ENCODE assay signal across 7 mouse cellular contexts in the genomic region with DNA sequence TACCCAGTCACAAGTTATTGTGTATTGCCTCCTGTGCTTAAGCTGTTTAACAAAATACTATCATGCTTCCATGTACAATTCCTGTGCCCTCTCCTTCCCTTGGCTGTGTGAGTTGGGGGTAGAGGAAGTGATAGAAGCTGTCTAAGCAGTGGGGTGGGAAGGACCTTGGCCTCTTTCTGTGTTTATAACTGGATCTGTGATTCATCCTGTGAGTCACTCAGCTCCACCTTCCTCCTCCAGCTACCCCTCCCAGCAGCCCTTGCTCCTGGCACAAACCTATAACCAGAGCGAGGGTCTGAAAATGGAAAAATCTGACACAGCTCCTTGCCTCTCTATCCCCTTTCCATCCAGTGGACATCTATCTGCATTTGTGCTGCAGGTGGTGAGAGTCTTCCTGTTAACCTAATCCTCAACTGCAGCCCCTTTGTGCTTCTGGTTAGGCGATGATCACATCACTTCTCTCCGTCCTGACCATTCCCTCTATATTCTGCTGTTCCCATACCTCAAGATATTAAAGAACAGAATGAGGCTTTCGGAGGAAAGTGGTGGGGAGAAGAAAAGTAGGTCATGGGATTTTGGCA. TPM values are rescaled to one million over a fixed set of nuclear protein-coding genes. Genes with fewer than 3 reads are reported as not detected.
DNase-seq lines count a peak whose midpoint lies in the region; ATAC-seq lines count a peak whose summit lies in the region.

No protein-coding gene starts in this region.

- peak; percentile 79 for DNase-seq in Muller cell, postnatal 12 days (ENCODE audit: inconsistent ontology term)
- DNase-seq in forebrain, embryonic 11.5 days (ENCODE audit: low spot score) = no peak
- DNase-seq in left cerebral cortex, postnatal 14 days (ENCODE audit: low spot score in 2 of 2) = peak; percentile 37 to 63
- DNase-seq in spleen, adult 12 weeks (ENCODE audit: low spot score) = no peak

- H3K4me2 ChIP-seq in forebrain, embryonic 11.5 days (ENCODE audit: low read depth, low read length, severe bottlenecking) = peak overlapping the region; percentile 64; the same call in 1 of the 2 replicates
- H3K4me2 ChIP-seq in hindbrain, embryonic 12.5 days (replicated peaks) = peak overlapping the region; percentile 79; the same call in 1 of the 2 replicates

- H3K27me3 ChIP-seq in forebrain, embryonic 11.5 days (ENCODE audit: control insufficient read depth, insufficient read depth, low read length) = no peaks in the 10 kb centered on the region
- H3K27me3 ChIP-seq in hindbrain, embryonic 12.5 days = no peaks in the 10 kb centered on the region; the same call in 1 of the 2 replicates

- peaks cover 8% of the 10 kb centered on the region; the same call in 1 of the 2 replicates for H3K4me1 ChIP-seq in forebrain, embryonic 11.5 days (replicated peaks; ENCODE audit: control insufficient read depth, insufficient read depth, low read length)
- peaks cover 25% of the 10 kb centered on the region for H3K4me1 ChIP-seq in hindbrain, embryonic 12.5 days

- H3K9ac ChIP-seq in forebrain, embryonic 11.5 days (ENCODE audit: low read length) = peak overlapping the region; percentile 5; the same call in 1 of the 2 replicates
- H3K9ac ChIP-seq in hindbrain, embryonic 12.5 days = no peak overlapping the region

- no peak overlapping the region for H3K4me3 ChIP-seq in forebrain, embryonic 11.5 days (ENCODE audit: low read depth, low read length)
- no peak overlapping the region for H3K4me3 ChIP-seq in hindbrain, embryonic 12.5 days

- no peaks in the 10 kb centered on the region for H3K9me3 ChIP-seq in forebrain, embryonic 11.5 days (ENCODE audit: control insufficient read depth, low read length)
- no peaks in the 10 kb centered on the region for H3K9me3 ChIP-seq in hindbrain, embryonic 12.5 days (replicated peaks)

- WGBS in forebrain, embryonic 11.5 days = 65% methylated on average over 4 of the region's 4 CpGs
- WGBS in hindbrain, embryonic 12.5 days = 66% methylated on average over 4 of the region's 4 CpGs

- H3K36me3 ChIP-seq in forebrain, embryonic 11.5 days (ENCODE audit: control insufficient read depth, insufficient read depth, low read length) = no peaks in the 10 kb centered on the region; the same call in 1 of the 2 replicates
- H3K36me3 ChIP-seq in hindbrain, embryonic 12.5 days = peaks cover 8% of the 10 kb centered on the region

- intact Hi-C loops in left cerebral cortex, postnatal 14 days (cut with DNase I) = no loop called here

- H3K27ac ChIP-seq in forebrain, embryonic 11.5 days (ENCODE audit: low read depth, low read length) = no peak overlapping the region
- peak overlapping the region; percentile 30; the same call in 1 of the 2 replicates for H3K27ac ChIP-seq in hindbrain, embryonic 12.5 days

- ATAC-seq in CD4-positive, CD25-positive, alpha-beta regulatory T cell, adult 4 months = peak; percentile 27
- no peak for ATAC-seq in forebrain, embryonic 11.5 days (replicated peaks; ENCODE audit: low FRiP score)
- peak; percentile 32 for ATAC-seq in hindbrain, embryonic 12.5 days (ENCODE audit: low FRiP score)
- peak; percentile 54 for ATAC-seq in megakaryocyte progenitor cell, adult 5-6 weeks (replicated peaks; ENCODE audit: poor library complexity)

RNA-seq across cellular contexts. Expression of a gene that starts 1.5 kb away (rescaled TPM):
- 1 to 10 TPM; 2.3 to 2.4 TPM for polyA plus RNA-seq in CD4-positive, CD25-positive, alpha-beta regulatory T cell, adult 4 months (2017; shearing (Covaris generic))
- polyA plus RNA-seq in forebrain, embryonic 11.5 days (2014; fragmentation: Nextera tagmentation; extraction: Ambion mirVana) = 13.6 and 16.6 TPM in 2 replicates
- polyA plus RNA-seq in hindbrain, embryonic 12.5 days (2016; fragmentation: Nextera tagmentation; extraction: Ambion mirVana) = 20.8 and 23.0 TPM in 2 replicates
- 1 to 10 TPM; 4.5 to 6.0 TPM for total RNA-seq in left cerebral cortex, postnatal 14 days (2021)
- total RNA-seq in megakaryocyte progenitor cell, adult 5-6 weeks (2015) = not detected in 2 replicates
- total RNA-seq in megakaryocyte progenitor cell, adult 5-6 weeks (2017) = 0.08 TPM in 1 of 2 replicates, not detected in the other

RNA-seq across cellular contexts. Expression of a gene that starts 11.8 kb away (rescaled TPM):
- 10 to 100 TPM; 53.4 to 58.5 TPM for polyA plus RNA-seq in CD4-positive, CD25-positive, alpha-beta regulatory T cell, adult 4 months (2017; shearing (Covaris generic))
- polyA plus RNA-seq in forebrain, embryonic 11.5 days (2014; fragmentation: Nextera tagmentation; extraction: Ambion mirVana) = 230 and 253 TPM in 2 replicates
- 164 and 170 TPM in 2 replicates for polyA plus RNA-seq in hindbrain, embryonic 12.5 days (2016; fragmentation: Nextera tagmentation; extraction: Ambion mirVana)
- 10 to 100 TPM; 43.4 to 46.8 TPM for total RNA-seq in left cerebral cortex, postnatal 14 days (2021)
- total RNA-seq in megakaryocyte progenitor cell, adult 5-6 weeks (2015) = 88.5 and 92.4 TPM in 2 replicates
- total RNA-seq in megakaryocyte progenitor cell, adult 5-6 weeks (2017) = 23.0 and 24.6 TPM in 2 replicates

RNA-seq across cellular contexts. Expression of a gene that starts 20.6 kb away (rescaled TPM):
- polyA plus RNA-seq in CD4-positive, CD25-positive, alpha-beta regulatory T cell, adult 4 months (2017; shearing (Covaris generic)) = 1 to 10 TPM in 1 of 2 experiments, under 1 TPM in 1; 0.80 to 2.0 TPM
- polyA plus RNA-seq in forebrain, embryonic 11.5 days (2014; fragmentation: Nextera tagmentation; extraction: Ambion mirVana) = 8.2 and 9.0 TPM in 2 replicates
- 44.5 and 44.9 TPM in 2 replicates for polyA plus RNA-seq in hindbrain, embryonic 12.5 days (2016; fragmentation: Nextera tagmentation; extraction: Ambion mirVana)
- total RNA-seq in left cerebral cortex, postnatal 14 days (2021) = 100 to 1,000 TPM; 448 to 477 TPM
- total RNA-seq in megakaryocyte progenitor cell, adult 5-6 weeks (2015) = 0.34 and 0.49 TPM in 2 replicates
- 0.21 and 0.51 TPM in 2 replicates for total RNA-seq in megakaryocyte progenitor cell, adult 5-6 weeks (2017)

RNA-seq across cellular contexts. Expression of a gene that starts 56.0 kb away (rescaled TPM):
- 10 to 100 TPM in 1 of 2 experiments, 1 to 10 TPM in 1; 9.1 to 13.3 TPM for polyA plus RNA-seq in CD4-positive, CD25-positive, alpha-beta regulatory T cell, adult 4 months (2017; shearing (Covaris generic))
- polyA plus RNA-seq in forebrain, embryonic 11.5 days (2014; fragmentation: Nextera tagmentation; extraction: Ambion mirVana) = 11.0 and 11.3 TPM in 2 replicates
- polyA plus RNA-seq in hindbrain, embryonic 12.5 days (2016; fragmentation: Nextera tagmentation; extraction: Ambion mirVana) = 17.3 and 18.2 TPM in 2 replicates
- total RNA-seq in left cerebral cortex, postnatal 14 days (2021) = 10 to 100 TPM; 18.2 to 22.3 TPM
- total RNA-seq in megakaryocyte progenitor cell, adult 5-6 weeks (2015) = 3.0 and 3.2 TPM in 2 replicates
- 4.9 and 12.7 TPM in 2 replicates for total RNA-seq in megakaryocyte progenitor cell, adult 5-6 weeks (2017)

RNA-seq across cellular contexts. Expression of a gene that starts 59.2 kb away (rescaled TPM):
- 10 to 100 TPM; 30.5 to 33.8 TPM for polyA plus RNA-seq in CD4-positive, CD25-positive, alpha-beta regulatory T cell, adult 4 months (2017; shearing (Covaris generic))
- polyA plus RNA-seq in forebrain, embryonic 11.5 days (2014; fragmentation: Nextera tagmentation; extraction: Ambion mirVana) = 75.7 and 83.7 TPM in 2 replicates
- polyA plus RNA-seq in hindbrain, embryonic 12.5 days (2016; fragmentation: Nextera tagmentation; extraction: Ambion mirVana) = 54.4 and 59.8 TPM in 2 replicates
- 10 to 100 TPM; 16.8 to 17.6 TPM for total RNA-seq in left cerebral cortex, postnatal 14 days (2021)
- total RNA-seq in megakaryocyte progenitor cell, adult 5-6 weeks (2015) = 29.1 and 34.3 TPM in 2 replicates
- total RNA-seq in megakaryocyte progenitor cell, adult 5-6 weeks (2017) = 42.9 and 50.4 TPM in 2 replicates

Comparison
In these comparisons a context has a peak if more than half of its experiments do, and no peak if none do; other contexts are left out.
1. DNase-seq: peak in Muller cell, postnatal 12 days (single experiment) and left cerebral cortex, postnatal 14 days (2 of 2); none in forebrain, embryonic 11.5 days (single experiment) and spleen, adult 12 weeks (single experiment).